Mouse (Mus musculus) embryo, embryonic 10.5 days (tissue): Measurements from ENCODE around the gene Spata25.

Source experiments
- DNase-seq: peaks from one replicate; pipeline ENCODE4 v3.0.0-alpha.2; 2015; ENCODE audit warnings: low spot score

Spata25 gene

DNA sequence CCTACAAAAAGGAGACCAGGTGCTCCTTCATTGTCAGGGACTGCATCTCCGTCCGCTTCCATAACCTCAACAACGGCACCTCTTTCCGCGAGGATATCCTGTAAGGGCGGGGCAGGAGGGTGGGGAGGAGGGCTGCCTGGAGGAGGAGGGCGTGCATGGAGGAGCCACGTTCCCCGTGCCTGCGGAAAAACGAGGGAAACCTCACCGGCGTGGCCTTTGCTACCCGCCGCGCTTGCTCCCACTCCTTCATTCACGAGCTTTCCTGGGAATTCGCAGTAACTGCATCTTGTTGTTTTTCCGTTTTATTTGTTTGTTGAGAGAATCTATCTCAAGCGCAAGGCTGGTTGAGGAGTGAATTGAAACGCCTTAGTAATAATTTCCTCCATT, 23.0 kb downstream of the Spata25 start:
- no peak for DNase-seq

DNA sequence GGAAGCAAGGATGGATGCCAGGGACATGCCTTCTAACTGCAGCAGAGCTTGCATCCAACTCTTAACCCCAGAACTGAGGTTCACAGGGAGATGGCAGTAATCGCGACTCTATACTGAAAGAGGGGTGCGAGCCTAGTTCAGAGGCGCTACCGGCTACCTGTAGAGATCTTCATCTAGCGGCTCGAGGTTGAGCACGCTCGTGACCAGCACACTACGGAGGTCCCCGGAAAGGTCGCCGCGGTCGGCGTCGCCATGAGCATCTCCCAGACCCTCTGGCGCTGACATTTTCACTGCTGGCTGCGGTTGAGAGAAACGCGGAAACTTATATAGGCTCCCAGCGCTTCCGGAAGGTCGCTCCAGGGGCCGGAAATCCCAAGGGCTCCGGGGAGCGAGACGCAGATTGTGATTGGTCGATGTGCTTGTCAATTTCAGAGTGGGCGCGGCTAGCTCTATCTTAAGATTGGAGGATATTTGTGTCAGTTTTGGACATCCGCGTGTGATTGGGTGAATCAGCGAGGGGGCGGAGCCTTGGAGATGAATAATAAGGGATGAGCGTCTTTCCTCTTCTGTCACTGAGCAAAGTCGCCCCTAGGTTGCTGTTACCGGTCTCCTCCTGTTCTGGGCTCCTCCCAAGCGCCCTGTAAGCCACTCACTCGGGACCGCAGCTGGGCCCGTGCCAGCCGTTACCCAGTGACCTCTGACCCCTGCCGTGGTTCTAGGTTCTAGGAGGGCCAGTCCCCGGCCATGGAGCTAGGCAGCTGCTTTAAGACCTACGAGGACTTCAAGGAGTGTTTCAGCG, 23.6 kb downstream of the Spata25 start, which contains the start of the genes Acot8 and Zswim3:
Gene Acot8, minus strand, starts transcription at position 350 of the 799 bp plus-strand sequence.
Gene Zswim3, plus strand, starts transcription at position 566 of the 799 bp plus-strand sequence.
- DNase-seq = peak; percentile 99

DNA sequence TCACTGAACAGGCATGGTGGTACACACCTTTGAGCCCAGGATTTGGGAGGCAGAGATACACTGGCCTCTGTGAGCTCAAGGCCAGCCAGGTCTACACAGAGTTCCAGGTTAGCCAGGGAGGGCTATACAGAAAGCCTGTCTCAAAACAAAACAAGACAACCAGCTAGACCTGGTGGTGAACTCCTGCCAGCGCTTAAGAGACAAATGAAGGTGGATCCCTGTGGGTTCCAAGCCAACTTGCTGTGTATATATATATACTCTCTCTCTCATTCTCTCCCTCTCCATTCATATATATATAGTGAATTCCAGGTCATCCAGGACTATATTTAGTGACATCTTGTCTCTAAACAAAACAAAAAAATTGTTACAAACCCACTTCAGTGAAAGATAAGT, 24.4 kb downstream of the Spata25 start:
- DNase-seq = no peak

DNA sequence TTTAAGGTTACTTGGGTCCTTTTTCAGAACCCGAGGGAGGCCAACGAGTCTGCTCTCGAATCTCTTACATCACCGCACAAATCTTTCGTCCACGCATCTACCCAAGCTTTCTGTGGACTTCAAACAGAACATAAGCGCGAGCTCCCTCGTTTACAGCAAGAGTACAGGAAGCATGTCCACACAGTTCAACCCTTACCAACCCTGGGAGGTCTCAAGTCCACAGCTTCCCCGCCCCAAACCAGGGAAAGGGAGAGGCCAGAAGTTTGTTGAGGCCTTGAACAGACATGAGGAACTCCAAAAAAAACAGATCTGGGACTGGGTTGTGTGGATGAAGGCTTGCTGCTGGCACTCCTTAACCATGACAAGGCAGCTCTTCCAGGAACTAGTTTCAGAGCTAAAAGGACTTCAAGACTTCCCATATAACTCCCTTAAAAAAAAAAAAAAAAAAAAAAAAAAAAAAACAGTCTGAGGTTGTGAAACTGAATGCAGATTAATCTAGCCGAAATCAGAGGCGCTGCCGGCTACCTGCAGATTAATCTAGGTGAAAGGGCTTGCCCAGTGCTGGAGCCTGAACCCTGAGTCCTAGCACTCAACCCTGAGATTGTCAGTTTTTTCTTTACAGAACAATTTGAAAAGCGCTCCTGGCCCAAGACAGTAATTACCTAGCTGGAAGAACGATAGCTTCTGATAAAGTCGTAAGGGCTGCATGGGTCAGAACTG, 25.0 kb downstream of the Spata25 start:
- no peak for DNase-seq

DNA sequence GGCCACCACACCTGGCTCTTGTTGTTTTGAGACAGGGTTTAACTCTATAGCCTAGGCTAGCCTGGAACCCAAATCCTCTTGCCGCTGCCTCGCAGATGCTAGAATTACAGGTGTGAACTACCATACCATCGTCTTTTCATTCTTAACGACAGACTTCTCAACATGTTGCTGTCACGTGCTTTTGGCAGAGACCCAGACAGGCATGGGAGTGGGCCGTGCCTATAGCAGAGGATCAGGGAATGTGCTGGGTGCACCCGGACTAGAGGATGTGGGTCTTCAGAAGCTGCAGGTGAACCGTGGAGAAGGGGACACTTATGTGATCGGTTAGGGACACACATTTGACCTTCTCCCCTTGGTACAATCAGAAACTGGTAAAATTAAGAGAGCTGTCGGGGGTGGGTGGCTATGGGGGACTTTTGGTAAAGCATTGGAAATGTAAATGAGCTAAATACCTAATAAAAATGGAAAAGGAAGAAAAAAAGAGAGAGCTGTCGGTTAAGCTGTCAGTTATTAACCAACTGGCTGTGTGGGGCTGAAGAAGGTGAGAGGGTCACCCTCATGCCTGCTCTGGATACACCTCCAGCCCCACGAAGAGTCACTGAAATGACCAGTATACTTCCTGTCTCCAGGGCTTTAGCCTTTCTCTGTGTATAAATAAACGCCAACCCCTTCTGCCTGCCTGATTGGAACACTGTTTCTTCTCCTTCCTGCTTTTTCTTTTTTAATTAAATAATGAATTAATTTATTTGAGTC, 27.9 kb downstream of the Spata25 start:
- no peak for DNase-seq

GRCm38 (mm10) chr2:164798554-164798953, 29.8 kb downstream of the Spata25 start:
- peak; percentile 33 for DNase-seq

GRCm38 (mm10) chr2:164795868-164796267, 32.5 kb downstream of the Spata25 start:
- no peak for DNase-seq

- DNase-seq = peak; percentile 93
Observed at GRCm38 (mm10) chr2:164794293-164794692, 34.0 kb downstream of the Spata25 start.

DNA sequence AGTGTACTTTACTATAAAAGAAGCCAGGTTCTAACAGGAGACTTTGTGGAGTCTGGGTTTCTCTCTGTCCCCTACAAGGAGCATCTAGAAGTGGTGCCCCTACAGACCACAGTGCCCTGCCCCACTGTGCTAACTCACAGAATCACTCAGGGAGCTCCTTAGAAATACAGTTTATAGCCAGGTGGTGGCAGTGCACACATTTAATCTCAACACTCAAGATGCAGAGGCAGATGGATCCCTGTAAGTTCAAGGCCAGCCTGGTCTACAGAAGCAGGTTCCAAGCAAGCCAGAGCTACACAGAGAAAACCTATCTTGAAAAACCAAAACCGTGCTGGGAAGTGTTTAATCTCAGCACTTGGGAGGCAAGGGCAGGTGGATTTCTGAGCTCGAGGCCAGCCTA, 34.6 kb downstream of the Spata25 start:
- peak; percentile 27 for DNase-seq

- peak; percentile 77 for DNase-seq
Observed at GRCm38 (mm10) chr2:164793236-164793635, 35.1 kb downstream of the Spata25 start.

DNA sequence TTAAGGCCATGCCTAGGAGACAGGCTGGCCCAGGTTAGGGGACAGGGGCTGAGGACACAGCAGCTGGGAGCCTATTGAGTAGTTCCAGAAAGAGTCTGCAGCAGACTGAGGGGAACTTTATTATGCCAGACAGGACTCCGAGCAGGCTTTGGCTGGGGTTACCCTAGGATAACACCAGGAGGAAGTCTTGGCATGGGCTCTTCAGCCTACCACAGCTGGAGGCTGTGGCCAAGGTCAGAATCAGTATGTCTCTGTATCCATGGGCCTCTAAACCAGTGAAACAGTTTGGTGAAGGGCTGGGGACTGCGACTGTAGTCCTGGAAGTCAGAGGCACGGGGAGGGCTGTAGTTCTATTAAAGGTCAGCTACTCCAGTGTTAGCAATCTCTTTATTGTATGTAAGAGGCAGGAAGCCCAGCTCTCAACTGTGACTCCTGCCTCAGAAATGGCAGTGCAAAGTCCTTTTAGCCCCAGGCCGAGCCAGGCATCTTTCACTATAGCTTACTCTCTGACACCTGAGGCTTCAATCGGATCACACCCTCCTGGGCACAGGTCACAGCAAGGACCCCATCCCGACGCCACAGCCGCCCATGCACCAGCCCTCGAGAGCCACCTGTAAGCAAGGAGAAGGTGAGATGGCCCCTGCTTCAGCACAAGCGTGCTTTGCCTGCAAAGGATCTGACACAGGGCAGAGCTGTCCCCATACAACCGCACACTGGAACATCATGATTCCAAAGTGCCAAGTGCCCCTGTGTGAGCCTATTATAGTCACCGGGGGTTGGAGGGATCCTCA, 35.7 kb downstream of the Spata25 start:
- DNase-seq = no peak

DNA sequence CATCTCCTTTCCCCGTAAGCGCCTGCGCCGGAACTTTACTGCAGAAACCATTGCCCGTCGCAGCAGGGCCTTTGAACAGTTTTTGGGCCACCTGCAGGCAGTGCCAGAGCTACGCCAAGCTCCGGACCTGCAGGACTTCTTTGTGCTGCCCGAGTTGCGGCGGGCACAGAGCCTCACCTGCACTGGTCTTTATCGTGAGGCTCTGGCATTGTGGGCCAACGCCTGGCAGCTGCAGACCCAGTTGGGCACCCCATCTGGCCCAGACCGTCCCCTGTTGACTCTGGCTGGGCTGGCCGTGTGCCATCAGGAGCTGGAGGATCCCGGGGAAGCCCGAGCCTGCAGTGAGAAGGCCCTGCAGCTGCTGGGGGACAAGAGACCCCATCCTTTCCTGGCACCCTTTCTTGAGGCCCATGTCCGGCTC, 36.5 kb downstream of the Spata25 start:
- no peak for DNase-seq

- no peak for DNase-seq
Observed at GRCm38 (mm10) chr2:164790451-164790850, 37.9 kb downstream of the Spata25 start.

- no peak for DNase-seq
Observed at GRCm38 (mm10) chr2:164788411-164788810, 39.9 kb downstream of the Spata25 start.

DNA sequence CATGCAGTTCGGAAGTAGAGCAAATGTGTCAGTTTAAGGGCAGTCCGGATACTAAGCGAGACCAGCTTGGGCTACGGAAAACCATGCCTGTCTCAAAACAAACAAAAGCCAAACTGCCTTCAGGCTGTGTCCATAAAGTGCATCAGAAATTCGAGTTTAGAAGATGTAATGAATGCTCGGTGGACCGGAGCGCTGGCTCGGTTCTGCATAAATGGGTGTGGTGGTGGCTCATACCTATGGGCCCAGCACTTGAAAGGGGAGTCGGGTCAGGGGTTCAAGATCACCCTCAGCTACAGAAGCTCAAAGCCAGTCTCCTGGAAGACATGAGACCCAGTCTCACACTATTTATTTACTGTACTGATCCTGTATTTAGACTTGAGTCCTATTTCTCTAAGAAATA, 40.6 kb downstream of the Spata25 start:
- no peak for DNase-seq

- DNase-seq = no peak
Observed at GRCm38 (mm10) chr2:164787032-164787431, 41.3 kb downstream of the Spata25 start.

DNA sequence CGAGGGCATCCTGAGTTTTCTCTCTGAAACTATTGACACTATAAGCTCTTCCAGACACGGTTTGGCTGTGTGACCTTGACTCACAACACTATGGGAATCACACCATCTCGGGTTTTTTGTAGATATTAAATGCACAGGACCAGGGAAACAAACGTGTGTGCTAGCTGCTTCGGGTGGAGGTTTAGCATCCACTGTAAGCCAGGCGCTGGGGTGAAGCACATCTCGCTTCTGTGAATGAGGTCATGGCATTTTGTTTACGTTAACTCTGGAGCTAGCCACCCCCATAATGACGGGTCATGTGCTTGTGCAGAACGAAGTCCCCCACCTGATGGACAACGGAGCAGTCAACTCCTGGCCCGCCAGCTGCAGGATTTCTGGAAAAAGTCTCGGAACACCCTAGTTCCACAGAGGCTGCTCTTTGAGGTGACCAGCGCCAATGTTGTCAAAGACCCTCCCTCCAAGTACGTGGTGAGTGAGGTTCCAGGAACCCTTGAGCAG, 41.9 kb downstream of the Spata25 start:
- no peak for DNase-seq

DNA sequence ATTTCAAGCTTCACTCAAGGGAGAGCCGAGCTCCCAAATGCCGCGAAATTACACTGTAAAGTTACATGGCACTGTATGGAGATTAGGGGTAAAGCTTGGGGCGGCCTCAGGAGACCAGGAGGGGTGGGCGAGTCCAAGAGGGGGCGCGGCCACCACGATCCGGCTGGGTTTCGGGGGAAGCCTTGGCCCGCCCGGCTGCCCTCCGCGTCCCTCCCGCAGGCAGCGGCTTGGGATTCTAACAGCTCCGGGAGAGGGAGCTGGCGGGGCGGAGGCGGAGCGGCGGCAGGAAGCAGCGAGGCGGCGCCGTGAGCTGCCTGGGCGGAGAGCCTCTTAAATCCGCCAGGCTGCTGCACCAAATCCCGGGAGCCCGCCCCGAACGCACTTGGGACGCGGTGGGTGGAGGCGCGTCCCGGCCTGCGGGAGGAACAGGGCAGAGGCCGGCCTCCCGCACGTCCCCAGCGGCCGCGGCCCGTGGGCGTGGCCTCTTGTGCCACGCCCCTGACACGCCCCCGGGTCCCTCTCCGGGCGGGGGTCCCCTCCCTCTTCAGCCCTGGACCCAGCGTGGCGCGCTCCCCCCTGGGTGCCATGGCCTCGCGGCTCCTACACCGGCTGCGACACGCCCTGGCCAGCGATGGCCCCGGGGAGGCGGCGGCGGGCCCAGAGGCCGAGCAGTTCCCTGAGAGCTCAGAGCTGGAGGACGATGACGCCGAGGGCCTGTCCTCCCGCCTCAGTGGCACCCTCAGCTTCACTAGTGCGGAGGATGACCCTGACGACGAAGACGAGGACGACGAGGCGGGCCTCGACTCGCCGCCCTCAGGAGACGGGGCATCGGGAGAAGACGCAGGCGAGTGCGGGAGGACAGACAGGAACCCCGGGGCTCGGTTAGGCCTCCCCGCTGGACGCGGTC, 42.6 kb downstream of the Spata25 start, which contains the start of gene Snx21:
Gene Snx21, plus strand, starts transcription at position 343 of the 907 bp plus-strand sequence.
- DNase-seq = peak; percentile 89

GRCm38 (mm10) chr2:164784869-164785420, 43.4 kb downstream of the Spata25 start:
- no peak for DNase-seq
